Mouse (Mus musculus): ENCODE data around the gene Laptm5.

Gene Laptm5

DNA sequence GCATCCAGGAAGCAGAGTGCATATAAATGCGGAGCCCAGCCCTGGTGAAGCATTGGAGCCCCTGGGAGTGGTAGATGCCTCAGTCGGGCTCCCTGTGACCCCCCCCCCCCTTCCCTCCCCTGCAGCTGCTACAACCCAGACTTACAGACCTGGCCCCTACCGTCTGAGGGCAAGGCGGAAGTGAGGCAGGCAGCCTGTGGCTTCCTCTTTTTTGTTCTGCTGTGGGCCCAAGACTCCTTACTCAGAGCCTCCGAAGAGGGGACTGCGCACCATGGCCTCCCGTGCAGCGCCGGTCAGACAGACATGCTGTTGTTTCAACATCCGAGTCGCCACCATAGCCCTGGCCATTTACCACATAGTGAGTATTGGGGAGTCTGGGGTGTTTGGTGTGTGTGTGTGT, at the start of gene Laptm5:
Gene Laptm5 (plus strand): TSS at position 49 of the 400 bp plus-strand sequence.
- no peak for DNase-seq

DNA sequence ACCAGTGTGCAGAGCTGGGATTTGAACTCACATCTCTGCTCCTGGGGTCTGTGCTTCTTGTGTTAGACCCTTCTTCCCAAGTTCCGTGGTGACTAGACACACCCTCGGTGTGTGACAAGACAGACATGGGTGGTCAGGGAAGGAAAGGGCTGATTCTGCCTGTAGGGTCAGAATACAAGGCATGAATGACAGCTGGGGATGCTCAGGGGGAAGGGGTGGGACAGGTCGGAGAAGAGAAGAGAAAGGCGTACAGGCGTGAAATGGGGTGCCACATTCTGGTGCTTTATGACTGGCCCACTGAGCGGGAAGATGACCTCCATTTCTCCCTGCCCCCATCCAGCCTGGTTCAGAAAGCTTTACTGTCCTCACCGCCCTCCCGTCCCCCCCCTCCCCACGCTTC, 47.5 kb upstream of the Laptm5 start:
- no peak for DNase-seq

DNA sequence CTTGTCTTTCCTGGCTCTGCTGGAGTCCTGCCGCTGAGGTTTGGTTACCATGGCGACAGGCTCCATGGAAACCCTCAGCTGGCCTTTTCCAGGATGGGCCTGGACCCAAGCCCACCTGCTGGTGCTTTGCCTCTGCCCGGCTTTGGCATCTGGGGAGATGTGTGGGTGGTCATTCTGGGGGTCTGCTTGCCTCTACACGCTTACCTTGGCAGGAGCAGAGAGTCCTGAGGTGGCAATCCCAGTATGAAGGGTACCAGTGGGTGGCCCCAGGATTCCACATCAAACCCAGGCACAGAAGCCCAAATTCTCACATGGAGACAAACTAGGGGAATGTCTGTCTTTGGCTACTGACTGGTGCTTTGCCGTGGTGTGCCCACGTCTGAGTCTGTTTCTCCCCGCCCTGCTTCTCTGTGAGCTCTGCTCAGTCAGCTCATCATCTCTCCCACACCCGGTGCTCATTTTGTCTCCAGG, 47.0 kb upstream of the Laptm5 start:
- peak; percentile 33 to 44 for DNase-seq

DNA sequence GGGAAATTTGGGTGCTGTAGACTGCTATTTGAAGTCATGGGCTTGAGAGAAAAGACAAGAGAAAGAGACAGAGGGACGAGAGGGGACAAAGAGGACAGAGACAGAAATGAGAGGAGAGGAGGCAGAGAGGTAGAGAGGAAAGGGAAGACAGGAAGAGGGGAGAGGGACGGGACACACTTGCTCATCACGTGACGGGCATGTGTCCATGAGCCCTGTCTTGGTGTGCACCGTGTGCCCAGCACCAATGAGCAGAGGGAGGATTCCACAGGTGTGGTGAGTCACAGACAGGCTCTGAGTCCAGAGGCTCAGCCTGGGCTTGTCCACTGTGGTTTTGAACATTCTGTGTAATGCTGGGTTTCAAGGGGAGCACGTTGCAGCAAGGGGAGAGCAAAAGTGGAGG, 45.0 kb upstream of the Laptm5 start:
- DNase-seq = no peak

DNA sequence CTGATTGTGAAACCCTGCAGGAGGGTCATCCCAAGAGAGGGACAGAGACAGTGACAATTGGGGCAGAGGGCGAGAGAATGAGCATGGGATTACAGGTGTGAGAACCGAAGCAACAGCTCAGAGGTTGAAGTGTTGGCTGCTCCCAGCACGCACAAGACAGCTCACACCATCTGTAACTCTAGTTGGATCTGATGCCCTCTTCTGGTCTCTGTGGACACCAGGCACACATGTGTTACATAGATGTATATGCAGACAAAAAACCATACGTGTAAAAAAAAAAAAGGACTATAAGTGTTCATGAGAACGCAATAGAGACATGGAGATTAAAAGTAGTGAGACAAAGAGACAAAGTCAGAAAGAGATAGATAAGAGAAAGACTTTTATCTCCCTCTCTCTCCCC, 44.1 kb upstream of the Laptm5 start:
- no peak for DNase-seq

DNA sequence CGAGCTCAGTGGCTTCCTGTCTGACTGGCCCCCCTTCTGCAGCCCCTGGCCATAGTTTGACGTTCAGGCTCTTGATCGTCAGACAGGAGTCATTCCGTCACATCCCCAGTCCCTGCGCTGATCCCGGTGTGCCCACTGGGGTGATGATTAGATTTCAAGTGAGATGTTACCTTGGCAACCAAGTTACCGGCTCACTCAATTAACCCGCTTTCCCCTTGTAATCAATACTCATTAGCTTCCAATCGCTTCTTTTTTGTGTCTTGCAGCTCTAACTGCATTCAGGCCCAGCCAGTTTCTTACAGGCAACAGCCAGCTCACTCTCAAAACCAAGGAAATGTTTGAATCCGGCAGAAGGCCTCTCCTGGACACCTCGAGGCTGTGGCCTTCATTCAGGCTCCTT, 40.5 kb upstream of the Laptm5 start:
- no peak for DNase-seq

DNA sequence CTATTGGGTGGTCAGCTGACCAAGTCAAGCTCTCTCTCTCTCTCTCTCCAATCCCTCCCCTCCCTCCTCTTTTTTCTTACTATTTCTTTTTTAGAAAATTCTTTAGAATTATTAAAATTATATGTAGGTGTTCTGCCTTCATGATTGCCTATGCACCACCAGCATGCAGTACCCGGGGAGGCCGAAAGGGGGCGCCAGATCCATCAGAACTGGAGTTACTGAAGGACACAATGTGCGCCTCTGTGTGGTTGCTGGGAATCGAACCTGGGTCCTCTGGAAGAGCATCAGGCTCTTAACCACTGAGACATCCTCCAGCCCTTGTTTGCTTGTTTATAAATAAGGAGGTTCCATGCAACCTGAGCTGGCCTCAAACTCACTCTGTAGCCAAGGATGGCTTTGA, 39.5 kb upstream of the Laptm5 start:
- DNase-seq = peak in 1 of 2 experiments; percentile 30

DNA sequence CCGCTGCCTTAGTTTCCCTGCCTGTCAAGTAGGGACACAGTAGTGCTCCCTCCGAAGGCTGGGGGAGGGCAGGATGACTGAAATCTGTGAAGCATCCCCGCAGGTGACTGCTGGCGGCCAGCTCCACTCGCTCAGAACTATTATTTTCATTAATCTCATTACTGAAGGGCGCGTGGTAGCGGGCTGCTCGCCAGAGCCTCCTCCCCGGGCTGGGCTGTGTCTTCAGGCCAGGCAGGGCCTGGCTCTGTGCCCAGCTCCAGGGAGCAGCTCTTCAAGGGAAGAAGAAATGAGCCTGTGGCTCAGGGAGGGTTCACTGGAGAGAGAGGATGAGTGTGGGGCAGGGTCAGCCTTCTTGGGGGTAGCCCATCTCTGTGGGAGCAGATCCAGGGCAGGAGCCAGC, 38.3 kb upstream of the Laptm5 start:
- peak; percentile 74 to 82 for DNase-seq

DNA sequence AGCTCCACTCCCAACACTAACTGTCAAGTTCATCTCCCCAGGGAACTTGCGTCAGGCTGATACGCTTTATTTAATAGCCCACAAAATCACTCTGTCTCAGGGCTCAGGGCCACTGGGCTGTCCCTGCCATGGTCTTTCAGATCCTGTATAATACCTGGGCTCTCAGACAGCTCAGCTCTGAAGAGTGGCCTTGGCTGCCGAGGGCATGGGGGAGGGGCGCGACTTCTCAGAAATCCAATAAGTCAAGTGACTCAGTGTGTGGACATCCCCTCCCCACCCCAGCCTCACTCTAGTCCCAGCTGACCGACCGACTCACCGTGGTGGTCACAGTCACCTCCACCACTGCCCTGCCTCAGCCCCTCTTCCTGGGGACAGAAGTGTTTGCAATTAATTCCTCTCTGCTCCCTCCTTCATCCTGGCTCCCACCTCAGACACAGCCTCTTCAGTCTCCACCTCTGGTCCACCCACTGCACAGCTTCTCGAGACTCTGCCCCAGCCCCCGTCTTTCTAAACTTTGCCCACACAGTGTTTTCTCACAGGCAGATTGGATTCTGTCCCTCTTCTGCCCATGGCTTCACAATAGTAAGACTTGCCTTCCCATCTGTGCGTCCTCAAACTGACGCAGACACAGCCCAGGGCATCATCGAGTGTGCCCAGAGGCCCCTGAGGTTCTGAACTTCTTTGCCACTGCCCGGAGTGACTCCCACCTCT, 36.8 kb upstream of the Laptm5 start:
- no peak for DNase-seq

DNA sequence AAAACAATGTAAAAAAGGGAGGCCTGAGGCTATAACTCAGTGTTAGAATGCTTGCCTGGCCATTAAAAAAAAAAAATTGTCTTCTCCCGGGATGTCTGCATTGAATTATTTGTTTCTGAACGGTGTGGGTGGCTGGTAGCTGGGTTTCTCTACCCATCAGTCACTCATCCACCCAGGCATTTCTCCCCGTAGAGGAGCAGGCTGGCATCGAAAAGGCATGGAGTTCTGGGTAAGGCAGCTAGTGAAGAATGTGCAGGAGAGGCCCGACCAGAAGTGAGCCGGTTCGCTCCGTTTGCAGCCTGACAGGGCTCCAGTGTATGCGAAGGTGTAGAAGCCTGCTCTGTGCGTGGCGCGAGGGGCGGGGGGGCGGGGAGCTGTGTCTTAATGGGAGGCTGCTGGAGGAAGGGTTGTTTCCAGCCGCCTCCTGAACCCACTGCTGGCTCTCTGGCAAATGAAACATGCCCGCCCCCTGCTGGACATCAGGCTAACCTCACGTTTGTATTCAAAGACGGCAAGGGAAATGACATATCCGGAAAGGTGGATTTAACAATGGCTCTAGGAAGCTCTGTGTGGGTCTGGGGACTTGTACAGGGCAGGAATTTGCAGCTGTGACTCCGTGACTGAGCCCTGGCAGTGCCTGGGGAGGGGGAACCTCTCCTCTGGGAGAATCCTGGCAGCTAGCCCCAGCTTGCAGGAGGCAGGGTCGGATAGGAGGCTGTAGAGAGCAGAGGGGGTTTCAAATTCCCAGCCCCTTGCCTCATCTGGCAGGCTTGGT, 34.5 kb upstream of the Laptm5 start:
- DNase-seq = peak; percentile 94 to 98

DNA sequence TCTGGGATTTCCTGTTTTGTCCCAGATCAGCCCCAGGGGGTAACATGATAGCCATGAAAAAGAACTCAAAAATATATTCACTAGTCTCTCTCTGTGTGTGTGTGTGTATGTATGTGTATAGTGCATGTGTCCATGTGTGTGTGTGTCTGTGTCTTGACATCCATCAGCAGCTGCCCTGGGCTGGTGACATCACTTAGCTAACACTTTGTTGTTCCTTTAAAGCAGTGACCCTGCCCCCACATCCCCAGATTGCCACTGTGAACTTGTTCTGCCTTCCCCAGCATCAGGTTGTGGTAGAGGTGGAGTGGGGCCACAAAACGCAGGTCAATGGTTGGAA, 33.9 kb upstream of the Laptm5 start:
- DNase-seq = no peak

DNA sequence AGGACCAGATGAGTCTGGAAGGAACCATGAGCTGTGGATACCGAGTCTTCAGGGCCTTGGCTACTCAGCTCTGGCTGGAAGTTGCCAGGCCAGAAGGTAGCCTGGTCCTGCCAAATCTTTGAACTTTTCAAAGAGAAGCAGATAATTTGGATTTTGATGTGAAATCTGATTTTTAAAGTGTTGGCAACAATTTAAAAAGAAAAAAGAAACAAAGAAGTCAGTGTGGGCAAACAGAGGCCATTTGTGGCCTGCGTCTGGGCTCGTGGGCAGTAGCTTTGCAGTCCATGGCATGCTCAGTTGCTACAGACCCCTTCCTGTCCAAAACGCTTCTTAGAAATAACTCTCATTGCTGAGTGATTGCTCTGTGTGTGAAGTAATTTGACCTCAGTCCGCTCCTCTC, 31.6 kb upstream of the Laptm5 start:
- DNase-seq = no peak

DNA sequence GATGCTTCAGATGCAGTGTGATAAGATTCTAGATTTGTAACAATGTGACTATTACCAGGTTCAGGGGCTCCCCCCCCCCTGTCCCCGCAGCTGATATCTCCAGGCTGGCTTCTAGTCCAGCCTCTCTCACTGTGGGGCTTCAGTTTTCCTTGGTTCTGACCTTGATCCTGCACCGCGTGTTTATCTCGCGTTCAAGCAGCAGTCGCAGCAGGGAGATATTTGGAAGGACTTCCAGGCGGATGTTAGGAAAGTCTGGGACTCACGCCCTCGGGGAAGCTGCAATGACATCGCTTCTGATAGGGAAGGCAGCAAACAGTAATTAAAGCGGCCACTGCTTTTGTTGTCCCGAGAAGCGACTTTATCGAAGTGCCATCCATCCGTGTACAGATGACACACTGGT, 30.2 kb upstream of the Laptm5 start:
- no peak for DNase-seq

DNA sequence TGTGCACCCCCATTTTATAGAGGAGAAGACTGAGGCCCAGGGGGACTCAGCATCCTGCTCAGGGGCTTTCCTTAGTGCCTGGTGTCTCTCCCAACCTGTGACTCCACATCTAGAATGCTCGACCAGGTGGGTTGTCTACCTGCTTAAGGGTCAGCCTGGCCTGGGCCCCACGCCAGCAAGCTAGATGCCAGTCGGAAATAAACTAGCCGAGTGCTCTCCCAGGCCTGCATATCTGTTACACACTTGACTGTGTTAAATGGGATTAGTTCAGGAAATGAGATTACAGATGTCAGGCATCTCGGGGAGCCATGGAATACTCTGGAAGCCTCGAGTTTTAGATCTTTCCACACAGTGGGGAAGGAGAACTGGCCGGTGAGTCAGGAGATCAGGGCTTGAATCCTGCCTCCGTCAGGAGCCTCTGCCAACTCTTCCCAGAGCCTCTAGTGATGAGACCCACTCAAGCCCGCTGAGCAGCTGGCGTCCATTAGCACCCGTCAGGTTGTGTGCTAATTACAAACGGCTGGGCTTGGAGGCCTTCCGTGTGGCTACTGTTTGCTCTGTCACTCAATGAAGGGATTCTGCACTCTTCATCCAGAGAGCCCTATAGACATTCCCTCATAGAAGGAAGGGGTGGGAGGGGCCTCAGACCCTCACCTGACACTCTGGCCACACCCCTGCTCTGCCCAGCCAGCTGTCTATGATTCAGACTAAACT, 28.9 kb upstream of the Laptm5 start:
- peak; percentile 34 to 45 for DNase-seq

DNA sequence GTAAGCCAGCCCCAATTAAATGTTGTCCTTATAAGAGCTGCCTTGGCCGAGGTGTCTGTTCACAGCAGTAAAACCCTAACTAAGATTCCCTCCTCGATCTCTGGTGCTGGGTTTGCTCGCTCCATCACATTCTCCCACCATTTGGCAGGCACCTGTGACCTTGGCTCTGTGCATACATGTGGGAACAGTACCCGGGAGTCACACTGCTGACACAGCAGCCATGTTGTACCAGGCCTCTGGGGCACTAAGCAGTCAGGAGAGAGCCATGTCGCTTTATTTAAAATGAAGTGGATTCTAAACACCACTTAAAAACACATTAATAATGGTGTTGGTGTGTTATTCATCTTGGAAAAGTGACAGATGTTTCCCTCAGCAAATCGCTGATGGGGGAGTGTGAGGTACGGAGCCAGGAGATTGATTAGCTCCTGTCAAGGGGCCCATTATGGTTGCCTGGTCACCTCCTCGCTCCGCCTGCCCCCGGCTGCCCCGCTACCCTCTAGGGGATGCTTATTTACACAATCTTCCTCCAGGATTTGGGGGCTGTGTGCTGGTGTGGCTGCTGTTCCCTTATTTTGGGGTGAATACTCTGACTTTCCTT, 25.7 kb upstream of the Laptm5 start:
- no peak for DNase-seq

DNA sequence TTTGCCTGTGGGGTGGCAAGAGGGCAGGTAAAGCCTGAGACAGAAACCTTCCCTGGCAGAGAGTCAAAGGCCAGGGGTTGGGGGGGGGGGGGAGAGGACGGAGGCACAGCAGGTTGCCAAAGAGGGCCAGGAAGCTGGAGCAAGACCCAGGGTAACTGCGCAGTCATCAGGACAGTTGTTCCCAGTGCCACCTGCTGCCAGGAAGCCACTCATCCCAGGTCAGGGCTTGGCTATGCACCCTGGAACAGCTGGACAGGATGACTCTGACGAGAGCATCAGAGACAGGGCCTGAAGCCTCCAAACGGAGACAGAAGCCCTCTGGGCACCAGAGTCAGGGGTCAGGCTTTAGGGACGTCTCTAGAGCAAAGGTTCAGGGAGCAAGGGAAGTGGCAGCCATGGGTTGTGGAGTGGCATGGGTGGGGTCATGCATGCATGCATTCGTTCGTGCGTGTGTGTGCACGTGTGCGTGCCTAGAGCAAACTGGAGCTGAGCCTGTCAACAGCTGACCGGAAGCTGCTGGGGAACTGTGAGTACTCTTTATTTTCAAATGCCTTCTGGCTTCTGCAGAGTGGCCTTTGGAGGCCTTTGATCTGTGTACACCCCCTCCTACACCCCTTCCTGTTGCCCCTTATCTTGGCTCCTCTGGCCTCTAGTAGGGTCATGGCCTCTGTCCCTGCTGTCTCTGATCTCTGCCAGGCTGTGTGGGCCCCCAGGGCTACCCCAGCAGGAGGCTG, 23.0 kb upstream of the Laptm5 start:
- no peak for DNase-seq

DNA sequence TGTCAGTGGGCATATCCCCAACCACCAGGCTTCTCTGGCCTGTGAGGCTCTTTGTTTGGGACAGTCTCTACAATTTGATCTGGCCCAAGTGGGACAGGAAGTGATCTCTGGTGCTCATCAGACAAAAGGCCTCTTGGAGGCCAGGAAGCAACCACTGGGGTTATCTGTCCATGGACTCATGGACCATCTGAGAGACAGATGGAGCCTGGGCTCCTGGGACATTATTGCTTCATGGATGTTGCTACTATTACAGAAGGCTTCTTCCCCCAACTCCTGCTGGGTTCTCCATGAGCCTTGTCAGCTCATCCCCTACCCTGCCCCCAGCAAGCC, 22.4 kb upstream of the Laptm5 start:
- DNase-seq = no peak

DNA sequence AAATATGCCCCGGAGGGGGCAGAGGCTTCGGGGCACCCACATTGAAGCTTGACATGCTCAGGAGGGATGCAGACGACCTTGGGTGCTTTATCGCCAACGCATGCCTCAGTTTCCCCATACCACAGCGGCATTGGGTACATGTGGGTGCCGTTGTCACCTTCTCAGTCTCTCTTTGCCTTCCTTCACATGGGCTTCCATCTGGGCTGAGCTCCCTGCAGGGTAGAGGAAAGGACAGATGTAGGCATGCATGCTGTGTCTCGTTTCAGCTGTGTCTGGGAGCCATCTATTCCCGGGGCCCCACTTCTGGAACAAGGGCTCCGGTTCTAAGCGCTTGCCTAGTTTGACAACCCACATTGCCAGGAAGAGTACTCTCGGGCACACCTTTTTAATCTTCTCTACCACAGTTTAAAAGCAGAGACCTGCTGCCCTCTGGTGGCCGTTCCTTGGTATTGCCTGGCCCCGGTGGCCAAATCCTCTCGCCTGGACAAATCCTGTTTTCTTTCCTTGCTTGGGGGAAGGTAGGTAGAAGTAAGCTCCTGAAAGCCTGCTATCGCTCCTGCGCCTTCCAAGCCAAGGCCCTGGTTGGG, 20.8 kb upstream of the Laptm5 start:
- DNase-seq = peak; percentile 85 to 91

DNA sequence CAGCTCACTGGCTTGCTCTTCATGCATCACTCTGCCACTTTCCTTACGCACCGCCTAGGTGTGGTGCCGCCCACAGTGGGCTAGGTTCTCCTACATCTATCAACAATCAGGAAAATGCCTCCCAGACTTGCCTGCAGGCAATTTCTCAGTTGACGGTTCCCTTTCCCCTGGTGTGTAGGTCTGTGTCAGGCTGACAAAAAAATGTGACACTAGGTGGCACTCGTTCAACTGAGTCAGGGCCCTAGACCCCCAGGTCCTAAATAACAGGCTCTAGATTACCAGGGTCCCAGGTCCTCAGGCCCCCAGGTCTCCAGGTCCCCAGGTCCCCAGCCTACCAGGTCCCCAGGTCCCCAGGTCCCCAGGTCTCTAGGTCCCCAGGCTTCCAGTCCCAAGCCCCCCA, 19.2 kb upstream of the Laptm5 start:
- no peak for DNase-seq

DNA sequence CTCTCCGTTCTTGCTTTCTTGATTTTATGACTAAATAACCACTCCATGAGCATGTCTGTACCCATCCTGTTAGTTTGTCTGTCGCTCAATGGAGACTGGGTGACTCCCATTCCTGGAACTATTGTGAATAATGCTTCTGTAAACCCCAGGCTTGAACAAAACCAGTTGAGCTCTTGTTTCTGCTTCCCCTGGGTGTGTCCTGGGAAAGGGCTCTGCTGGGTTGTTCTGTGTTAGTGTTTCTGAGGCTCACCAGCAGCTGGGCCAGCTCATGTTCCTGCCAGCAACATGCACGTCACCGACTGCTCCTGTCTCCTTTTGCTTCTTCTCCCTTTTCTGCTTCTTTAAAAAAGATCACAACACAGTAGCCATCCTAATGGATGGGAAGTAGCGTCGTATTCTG, 17.2 kb upstream of the Laptm5 start:
- DNase-seq = no peak

DNA sequence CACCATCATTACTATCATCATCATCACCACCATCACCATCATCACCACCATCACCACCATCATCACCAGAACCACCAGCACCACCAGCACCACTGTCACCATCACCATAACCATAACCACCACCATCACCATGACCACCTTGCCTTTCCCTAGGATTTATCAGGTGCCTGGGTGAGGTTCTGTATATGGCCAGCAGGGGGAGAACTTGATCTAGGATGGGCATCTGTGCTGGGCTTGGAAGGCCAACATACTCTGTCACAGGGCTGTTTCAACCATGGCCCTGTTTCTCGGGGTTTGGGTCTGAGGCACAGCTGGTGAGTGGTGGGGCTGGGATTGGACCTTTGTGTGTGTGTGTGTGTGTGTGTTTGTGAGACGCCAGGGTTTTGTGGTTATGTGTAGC, 16.6 kb upstream of the Laptm5 start:
- peak; percentile 27 to 30 for DNase-seq

DNA sequence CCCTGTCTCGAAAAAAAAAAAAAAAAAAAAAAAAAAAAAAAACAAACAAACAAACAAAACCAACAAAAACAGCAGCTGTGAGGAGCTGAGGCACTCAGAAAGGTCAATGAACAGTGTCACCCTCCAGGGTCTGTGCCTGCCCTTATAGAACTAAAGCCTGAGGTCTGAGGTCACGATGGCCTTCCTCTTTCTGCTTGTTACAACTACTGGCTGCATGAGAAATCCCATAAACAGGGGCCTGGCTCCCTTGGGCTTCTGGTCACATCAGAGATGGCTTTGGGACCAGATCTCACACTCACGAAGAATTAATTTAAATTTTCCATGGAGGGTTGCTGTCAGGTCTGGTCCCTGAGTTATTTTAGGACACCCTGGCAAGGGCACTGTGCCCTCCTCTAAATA, 13.5 kb upstream of the Laptm5 start:
- DNase-seq = no peak

All from cerebellum, postnatal 36 days (tissue).